Mouse (Mus musculus): ENCODE measurements around the gene Camk1g.

Camk1g gene

DNA sequence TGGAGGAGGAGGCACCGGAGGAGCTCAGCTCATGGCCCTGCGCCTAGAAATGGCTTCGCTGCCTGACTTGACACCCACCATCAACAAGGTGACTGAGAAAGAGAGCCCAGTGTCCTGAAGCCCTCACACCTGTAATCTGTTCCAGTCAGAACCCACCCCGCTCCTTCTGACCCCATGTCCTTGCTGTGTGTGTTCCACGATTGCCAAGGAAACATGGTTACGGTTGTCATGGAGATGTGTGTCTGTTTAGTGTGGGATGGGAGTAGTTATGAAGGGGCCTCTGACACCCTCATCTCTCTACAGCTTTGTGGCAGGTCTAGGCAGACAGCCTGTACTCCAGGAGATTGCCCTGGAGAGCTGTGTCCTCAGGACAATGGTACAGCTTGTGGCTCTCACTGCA is 35.6 kb downstream of the Camk1g start:
- CTCF ChIA-PET: no interaction called here

DNA sequence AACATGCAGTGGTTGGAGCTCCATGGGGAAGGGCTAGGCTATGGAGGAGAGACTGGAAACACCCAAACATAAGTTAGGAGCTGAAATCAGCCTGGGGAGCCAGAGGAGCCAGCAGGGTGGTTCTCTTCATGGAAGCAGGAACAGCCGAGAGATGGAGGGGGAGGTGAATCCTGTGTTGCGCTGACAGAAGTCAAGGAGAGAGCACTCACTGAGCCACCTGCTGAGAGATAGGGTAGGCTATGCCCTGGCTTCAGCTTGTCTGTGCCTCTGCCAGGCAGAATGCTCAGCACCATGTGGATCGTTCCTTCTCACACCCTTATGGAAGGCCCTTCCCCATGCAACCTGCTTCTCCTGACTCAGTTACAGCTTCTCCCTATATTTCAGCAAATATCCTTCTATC is 36.3 kb downstream of the Camk1g start:
- CTCF ChIA-PET: no interaction called here

DNA sequence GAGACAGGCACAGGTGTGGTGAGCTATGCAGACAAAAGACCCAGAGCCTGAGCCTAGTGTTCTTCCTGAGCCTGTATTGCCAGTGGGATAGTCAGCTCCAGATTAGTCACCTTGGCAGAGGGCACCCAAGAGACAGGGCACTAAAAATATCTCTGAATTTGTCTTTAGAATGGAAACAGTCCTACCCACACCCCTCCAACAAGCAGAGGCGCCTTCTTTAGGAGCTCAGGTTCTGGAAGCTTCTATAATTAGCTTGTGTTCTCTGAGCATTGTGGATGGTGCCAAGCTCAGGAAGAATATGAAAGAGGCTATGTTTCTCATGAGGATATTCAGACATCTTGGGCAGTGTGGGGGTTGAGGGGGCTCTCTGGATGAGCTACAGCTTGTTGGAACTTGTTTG is 37.4 kb downstream of the Camk1g start:
- CTCF ChIA-PET: interaction anchor here (1.0 to 1.2 kb wide), 2 partner anchors 23 to 48 kb away, joined by 3 read pairs; no protein-coding TSS in a partner anchor

DNA sequence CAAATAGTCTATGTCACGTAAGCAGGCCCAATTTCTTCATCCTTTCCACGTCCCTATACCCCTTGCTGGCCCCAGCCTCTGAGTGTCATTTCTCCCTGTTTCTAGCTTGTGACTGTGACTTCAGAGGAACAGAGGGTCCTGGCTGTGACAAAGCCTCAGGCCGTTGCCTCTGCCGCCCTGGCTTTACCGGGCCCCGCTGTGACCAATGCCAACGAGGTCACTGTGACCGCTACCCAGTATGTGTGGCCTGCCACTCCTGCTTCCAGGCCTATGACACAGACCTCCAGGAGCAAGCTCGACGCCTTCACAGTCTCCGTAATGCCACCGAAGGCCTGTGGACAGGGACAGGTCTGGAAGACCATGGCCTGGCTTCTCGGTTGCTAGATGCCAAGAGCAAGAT is 38.1 kb downstream of the Camk1g start:
- CTCF ChIA-PET: interaction anchor here (1.2 kb wide), 1 partner anchor 48 kb away, joined by 3 read pairs; no protein-coding TSS in a partner anchor

DNA sequence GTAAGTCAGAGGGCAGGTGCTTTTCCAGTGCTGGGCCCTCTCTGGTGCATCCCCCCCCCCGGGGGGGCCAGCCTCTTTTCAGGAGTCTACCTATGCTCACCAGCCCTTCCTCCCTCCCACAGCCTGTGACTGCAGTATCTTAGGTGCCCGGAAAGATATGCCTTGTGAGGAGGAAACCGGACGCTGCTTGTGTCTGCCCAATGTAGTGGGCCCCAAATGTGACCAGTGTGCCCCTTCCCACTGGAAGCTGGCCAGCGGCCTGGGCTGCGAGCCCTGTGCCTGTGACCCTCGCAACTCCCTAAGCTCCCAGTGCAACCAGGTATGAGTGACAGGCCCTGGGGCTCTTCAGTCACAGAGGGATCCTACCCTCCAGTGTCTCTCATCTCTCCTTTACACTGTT is 39.5 kb downstream of the Camk1g start:
- CTCF ChIA-PET: interaction anchor here (0.6 to 1.6 kb wide), 2 partner anchors 52 to 259 kb away, joined by 4 to 5 read pairs; no protein-coding TSS in a partner anchor

DNA sequence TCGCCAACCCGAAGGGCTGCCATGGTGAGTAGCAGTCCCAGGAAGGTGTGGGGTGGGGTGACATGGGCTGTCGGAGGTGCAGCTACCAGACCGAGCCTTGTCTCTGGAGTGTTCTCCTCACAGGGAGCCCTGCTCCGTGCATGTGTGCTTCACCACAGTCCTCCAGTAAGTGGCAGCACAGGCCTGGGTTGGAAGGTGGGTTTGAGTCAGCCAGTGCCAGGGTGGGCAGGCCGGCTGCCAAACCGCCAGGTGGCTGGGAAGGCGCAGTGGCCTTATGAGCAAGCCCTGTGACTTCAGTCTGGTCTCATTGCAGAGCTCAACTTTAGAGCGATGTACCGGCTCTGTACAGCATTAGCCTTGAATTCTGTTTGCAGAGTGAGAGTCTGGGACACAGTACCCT is 39.9 kb downstream of the Camk1g start:
- CTCF ChIA-PET: interaction anchor here (0.6 to 1.6 kb wide), 2 partner anchors 52 to 259 kb away, joined by 4 to 5 read pairs; no protein-coding TSS in a partner anchor

DNA sequence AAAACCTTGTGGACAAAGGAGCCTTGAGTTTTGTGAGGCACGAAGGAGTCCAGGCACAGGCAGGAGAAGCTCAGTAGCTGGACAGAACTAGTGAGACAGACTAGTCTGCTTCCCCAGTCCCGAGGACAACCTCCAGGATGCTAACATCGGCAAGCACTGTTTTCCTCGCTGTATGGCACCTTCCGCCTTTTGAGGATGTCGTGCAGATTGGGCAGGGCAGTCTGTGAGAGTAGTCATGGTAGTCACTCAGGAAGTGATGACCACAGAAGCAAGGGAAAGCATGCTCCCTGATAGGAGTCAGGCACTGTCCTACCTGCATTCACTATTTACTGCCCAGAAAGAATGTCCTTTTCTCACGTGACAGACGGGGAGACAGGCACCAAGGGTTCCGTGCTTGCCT is 40.5 kb downstream of the Camk1g start:
- CTCF ChIA-PET: no interaction called here

DNA sequence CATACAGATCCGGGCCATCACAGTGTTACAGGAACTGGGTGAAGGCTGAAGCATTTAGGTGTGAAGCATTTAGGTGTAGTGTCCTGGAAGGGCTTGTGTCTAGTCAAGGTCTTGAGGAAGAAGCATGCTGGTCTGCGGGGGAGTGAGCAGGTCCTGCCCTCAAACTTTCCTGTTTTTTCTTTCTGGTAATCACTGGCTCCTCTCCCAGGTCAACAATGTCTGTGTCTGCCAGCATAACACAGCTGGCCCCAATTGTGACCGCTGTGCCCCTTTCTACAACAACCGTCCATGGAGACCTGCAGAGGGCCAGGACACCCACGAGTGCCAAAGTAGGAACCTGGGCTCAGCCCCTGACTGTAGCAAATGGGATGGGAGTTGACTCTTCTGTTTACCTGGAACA is 42.4 kb downstream of the Camk1g start:
- CTCF ChIA-PET: no interaction called here

DNA sequence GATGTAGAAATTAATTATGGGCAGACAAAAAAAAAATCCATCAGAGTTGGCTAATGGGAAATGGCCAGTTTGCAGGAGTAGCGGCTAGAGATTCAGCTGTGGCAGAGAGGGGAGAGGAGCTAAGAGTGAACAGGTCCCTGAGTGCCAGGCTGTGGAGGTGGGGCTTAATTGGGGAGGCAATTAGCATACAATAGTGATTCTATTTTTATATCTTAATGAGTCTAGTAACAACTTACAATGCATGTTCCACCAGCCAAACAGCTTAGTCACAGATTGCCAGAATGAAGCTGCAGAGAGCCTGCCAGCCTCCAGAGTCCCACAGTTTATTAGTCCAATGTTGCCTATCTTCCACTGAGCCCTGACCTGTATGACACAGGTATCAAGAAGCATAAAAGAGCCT is 42.9 kb downstream of the Camk1g start:
- CTCF ChIA-PET: no interaction called here

DNA sequence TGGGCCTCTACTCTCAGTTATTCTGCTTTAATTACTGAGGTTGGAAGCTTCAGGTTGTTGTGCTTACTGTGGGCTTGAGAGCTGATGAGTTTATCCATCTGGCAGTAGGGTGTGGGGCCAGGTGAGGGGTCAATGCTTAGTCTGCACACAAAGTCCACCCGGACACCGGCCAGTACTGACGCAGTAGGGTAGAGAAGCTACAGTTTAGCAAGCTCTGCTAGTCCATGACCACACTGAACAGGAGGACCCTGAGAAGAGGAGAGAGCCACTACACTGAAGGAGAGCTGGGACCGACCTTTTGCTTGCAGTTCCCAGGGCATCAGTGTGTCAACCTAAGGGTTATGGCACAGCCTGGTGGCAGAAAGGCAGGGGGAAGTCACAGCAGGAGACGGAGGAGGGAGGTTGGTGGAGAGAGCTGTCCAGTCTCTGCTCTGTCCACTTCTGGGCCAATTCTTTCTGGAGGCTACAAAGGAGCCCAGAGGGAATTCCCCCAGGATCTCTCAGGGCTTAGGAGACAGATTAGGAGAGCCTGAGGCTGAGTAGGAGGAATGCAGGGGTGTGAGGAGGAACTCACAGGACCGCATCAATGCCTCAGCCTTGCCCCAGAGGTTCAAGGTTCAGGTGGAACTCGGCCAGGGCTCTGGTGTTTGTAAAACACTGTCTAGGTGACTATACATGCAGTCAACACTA is 43.5 kb downstream of the Camk1g start:
- CTCF ChIA-PET: interaction anchor here (0.6 kb wide), 1 partner anchor 81 kb away, joined by 7 read pairs; no protein-coding TSS in a partner anchor

DNA sequence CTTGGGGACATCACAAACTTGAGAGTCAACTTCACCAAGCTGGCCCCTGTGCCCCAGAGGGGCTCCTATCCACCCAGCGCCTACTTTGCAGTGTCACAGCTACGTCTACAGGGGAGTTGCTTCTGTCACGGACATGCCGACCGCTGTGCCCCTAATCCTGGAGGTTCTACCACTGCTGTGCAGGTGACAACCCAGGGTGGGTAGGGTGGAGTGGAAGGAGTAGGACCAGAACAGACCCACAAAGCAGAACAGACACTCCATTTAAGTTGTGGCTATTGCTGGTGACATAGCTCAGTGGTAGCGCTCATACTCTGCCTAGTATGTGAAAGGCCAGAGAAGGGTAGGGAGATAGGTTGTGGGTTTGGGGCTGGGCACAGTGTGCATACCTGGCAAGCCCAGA is 44.2 kb downstream of the Camk1g start:
- CTCF ChIA-PET: interaction anchor here (0.6 kb wide), 1 partner anchor 81 kb away, joined by 7 read pairs; no protein-coding TSS in a partner anchor

DNA sequence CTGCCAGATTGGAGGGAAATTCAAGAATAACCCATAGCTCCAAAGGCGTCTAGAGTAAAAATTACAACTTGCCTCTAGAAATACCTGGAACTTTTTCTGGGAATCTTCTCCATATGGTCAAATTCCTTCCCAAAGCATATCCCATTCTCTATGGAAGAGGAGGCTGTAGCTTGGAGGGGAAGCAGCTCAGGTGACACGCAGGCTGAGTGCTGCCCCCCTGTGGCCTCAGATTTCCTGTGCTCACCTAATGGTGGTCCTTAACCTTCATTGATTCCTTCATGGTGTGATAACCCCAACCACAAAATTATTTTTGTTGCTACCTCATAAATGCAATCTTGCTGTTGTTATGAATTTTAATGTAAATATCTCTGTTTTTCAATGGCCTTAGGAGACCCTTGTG is 45.9 kb downstream of the Camk1g start:
- CTCF ChIA-PET: interaction anchor here (0.6 to 1.6 kb wide), 2 partner anchors 113 to 118 kb away, joined by 3 read pairs; no protein-coding TSS in a partner anchor

DNA sequence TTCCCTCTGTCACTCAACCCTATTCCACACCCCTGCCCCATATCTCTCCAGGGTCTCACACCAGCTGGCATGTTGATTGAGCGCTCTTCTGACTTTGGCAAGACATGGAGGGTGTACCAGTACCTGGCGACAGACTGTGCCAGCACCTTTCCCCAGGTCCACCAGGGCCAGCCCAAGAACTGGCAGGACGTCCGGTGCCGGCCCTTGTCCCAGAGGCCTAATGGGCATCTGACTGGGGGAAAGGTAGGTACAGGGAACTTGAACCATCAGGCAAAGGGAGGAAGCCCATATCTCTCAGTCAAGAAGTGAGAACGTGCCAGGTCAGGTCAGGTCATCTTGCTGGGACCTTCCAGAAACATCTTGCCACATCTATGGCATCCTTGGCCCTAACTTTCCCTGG is 46.4 kb downstream of the Camk1g start:
- CTCF ChIA-PET: interaction anchor here (0.6 to 1.6 kb wide), 2 partner anchors 113 to 118 kb away, joined by 3 read pairs; no protein-coding TSS in a partner anchor

DNA sequence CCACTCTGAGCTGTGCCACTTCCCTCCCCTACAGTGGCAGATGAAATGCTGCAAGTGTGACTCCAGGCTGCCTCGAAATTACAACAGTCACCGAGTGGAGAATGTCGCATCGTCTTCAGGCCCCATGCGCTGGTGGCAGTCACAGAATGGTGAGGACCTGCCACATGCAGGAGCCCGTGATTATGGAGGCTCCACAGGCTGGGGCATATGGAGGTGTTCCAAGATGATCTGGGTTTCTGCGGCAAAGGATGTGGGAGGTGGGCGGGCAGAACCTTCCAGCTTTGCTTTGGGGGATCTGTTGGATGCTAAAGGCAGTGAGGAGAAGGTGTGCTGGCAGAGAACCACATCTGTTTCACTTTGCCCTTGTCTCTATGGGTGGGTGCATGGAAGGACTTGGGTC is 49.7 kb downstream of the Camk1g start:
- CTCF ChIA-PET: no interaction called here

DNA sequence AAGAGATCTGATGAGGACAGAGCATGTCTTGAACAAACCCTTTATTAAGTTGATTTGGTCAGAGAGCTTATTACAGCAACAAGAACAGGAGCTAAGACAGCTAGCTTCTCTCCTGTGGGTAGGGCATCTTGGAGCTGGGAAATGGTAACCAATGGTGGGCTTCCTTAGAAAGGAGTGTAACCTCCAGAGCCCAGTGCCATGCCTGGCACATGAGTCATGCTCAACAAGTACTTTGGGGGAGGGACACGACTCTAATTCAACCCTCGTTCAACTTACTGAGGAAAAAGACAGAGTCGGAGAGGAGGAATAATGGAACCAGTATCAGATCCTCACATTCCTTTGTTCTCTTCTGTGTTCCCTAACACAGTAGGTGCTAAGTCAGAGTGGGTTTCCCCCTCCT is 50.4 kb downstream of the Camk1g start:
- CTCF ChIA-PET: no interaction called here

DNA sequence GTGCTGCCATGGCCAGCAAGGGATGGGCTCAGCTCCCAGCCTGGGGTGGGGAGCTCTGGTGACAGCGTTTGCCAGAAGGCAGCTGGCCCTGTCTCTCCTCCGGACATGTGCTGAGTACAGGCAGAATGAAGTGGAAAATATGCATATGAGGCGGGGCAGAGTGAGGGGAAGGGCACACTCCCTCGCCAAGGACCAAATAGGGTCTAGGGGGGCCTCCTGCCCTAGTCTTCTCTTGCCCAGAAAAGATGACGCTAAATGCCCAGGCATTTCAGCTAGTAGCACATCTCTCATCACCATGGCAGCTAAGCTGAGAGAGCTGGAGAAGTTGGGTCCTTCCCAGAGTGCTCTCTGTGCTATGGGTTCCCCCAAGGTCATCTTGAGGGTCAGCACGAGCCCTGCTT is 52.9 kb downstream of the Camk1g start:
- CTCF ChIA-PET: no interaction called here

DNA sequence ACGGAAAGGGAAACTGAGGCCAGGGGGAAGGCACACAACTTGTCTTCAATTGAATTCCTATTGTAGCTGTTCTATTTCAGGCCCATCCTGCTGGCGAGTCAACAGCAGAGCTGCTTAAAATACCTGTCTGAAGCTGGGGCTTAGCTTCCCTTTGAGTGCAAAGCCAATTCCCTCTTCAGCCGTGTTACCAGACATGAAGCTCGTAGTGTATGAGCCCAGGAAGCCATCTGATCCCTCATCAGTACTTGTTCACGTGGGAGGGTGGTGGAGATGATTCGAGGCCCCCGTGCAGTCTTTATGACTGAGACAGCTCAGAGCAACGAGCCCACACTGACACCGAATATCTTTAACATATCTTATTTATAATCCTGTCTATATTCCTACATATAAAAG is 53.7 kb downstream of the Camk1g start:
- CTCF ChIA-PET: no interaction called here

DNA sequence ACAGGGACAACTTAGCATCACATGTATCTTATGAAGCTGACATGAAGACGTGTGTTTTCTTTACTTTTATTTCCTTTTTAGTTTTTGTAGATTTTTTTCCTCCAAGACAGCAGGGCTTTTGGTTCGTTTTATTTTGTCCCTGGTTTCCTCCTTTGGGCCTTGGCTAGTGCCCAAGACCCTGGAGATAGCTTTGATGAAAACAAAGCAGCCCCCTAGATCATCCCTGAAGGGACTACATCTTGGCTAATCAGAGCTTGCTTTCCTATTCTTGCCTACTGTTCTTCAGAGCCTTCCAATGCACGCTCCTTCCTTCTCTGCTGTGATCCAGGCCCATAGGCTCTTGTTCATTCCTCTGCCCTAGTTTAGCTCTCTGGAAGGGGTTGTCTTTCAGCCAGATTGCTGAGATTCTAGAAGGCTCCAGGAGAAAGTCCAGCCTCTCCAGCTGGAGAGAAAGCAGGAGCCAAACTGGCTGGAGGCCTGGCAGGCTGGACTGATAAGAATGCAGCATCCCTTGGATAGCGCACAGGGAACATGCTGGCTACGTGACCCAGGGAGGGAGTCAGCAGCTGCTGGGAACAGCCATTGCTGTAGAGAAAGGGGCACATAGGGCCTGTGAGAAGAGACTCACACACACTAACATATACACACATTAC is 54.3 kb downstream of the Camk1g start:
- CTCF ChIA-PET: no interaction called here

DNA sequence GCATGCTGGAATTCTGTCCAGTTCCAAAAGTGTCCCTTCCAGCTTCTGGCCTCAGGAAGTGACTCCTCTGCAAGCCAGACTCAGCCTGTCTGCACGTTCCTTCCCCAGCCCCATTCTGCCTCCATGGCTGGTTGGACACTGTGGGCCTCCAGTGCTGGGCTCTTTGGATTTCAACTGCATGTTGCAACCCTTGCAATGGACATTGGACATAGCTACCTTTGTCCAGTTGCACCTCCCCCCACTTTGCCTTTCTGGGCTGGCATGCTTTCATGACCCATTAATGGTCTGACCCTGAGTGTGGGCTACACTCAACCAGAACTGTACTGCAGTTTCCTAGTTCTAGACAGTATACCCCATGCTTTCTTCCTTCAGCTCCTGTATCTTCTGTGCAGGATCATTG is 58.5 kb downstream of the Camk1g start:
- CTCF ChIA-PET: no interaction called here

DNA sequence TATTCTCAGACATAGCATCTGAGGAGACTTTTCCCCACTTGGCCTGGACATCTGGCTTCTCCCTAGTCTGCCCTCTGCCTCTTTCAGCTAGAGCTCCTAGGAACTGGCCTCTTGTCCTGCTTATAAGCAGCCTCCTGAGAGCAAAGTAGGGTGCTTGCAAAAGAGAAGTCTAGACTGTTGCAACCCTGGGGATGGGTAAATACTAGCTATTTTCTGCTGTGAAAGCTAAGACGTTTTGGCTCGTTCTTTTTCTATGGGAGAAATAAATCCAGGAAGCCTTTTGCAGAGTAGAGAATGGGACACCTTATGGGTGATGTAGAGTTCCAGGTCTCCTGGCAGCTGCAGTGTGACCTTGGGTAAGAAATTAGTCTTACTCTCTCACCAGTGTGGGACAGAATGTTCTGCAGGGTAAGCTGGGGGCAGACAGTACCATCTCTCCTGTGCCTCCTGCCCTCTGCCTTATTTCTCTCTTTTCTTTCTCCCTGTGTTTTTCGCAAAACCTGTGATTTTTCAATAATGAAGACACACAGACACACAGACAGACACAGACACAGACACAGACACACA is 59.5 kb downstream of the Camk1g start:
- CTCF ChIA-PET: interaction anchor here (0.6 kb wide), 1 partner anchor 209 kb away, joined by 7 read pairs; no protein-coding TSS in a partner anchor

DNA sequence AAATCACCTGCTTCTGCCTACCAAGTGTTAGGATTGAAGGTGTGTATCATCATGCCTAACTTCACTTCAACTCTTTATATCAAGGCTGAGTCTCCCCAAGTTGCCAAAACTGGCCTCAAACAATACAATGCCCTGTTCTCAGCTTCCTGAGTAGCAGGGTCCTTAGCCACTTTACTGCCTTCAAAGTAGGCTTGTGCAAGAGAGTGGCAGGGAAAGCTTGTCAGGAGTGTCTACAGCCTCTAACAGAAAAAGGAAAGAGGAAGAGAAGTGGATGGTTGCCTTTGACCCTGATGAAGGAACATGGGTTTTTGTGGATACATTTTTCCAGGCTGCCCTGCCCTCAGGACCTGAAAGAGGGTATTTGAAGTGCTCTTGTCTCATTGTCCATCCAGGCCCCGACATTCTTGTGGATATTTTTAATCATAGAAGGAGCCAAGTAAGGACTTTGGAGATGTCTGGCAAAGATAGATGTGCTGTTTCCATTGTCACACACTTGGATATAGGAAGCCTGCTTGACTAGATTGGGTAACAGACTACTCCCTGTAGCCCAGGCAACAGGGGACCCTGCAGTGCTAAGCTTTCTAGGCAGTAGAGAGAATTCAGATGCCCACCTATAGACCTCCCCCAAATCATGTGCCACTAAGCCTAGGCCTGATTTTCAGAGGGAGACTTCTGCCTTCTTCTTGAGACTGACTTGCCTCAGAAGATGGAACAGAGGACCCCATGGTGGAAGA is 60.1 kb downstream of the Camk1g start:
- CTCF ChIA-PET: no interaction called here

DNA sequence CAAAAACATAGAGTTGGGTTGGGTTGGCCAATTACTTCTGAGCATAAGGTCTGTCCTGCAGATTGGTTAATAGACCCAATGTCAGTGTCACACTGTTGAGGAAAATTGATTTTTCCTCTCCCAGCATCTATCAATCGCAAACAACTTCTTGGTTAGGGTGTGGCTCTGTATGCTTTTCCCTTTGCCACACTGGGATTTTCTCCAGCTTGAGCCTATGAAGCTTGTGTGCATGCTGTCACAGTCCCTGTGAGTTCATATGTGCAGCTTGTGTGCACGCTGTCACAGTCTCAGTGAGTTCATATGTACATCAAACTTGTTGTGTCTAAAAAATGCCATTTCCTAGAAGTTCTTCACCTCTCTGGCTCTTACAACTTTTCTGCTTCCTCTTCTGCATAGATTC is 63.3 kb downstream of the Camk1g start:
- CTCF ChIA-PET: no interaction called here

All from spleen, embryonic (tissue).